Mouse (Mus musculus) G1E (cell line): ENCODE measurements around the gene Fgfr2.

Source experiments
- CTCF ChIP-seq: IDR thresholded peaks from 2 replicates; pipeline ENCODE4 v1.5.1; 2012; ENCODE audit warnings: low read depth, low read length, inconsistent platforms, mixed read lengths
- POLR2AphosphoS5 ChIP-seq: IDR thresholded peaks from 2 replicates; pipeline ENCODE4 v1.6.1; 2012; ENCODE audit warnings: low read depth, low read length, inconsistent platforms; ENCODE audit not compliant: insufficient replicate concordance

DNA sequence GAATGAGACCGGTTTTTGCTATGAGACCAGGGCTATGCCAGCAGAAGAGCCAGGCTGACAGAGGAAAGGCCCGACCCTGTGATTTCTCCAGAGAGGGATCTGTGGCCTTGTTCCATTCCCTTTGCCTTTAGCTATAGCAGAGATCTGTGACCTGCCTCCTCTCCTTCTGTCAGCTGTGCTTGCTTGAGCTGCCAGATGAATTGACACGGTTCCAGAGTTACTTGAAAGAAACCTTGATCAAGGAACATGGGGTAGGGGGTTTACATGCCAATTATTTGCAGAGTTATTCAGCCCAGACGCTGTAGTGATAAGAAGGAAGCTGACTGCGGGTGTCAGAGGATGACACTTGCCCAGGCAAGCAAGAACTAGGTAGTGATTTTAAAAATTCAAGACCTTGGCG is 2525.6 kb downstream of the Fgfr2 start:
- TF ChIP-seq POLR2AphosphoS5, result no peak
- TF ChIP-seq CTCF, result no peak
